Mouse (Mus musculus) left cerebral cortex, adult 2 months (tissue): ENCODE measurements at regions not wholly inside any gene's neighbourhood (a gene's known extent, or its start where the extent isn't known, plus 50 kb on each side); places are given as distances from the start of the nearest gene placed in this dataset.

Experiments used
- DNase-seq, 2 experiments: peaks; one replicate each; pipeline ENCODE4 v3.0.0; 2021 to 2022; ENCODE audit warnings: low spot score in 2 of 2, mixed read lengths in 1 of 2; ENCODE audit errors: extremely low spot score in 1 of 2
- H3K27ac ChIP-seq: fragments of 200-600 bp; 2 replicates; pipeline ENCODE4 v1.8.1; 2022
- H3K4me3 ChIP-seq: fragments of 200-600 bp; 2 replicates; pipeline ENCODE4 v1.8.1; 2022
- CTCF ChIP-seq: fragments of 200-600 bp; IDR thresholded peaks from 2 replicates; pipeline ENCODE4 v1.8.1; 2022; ENCODE audit warnings: antibody characterized with exemption, mild to moderate bottlenecking, moderate library complexity
- intact Hi-C: fragments of 180-260 bp; cut with DNase I; formaldehyde crosslinking; loops from one replicate; pipeline ENCODE4 v1.15.1; 2025

DNA sequence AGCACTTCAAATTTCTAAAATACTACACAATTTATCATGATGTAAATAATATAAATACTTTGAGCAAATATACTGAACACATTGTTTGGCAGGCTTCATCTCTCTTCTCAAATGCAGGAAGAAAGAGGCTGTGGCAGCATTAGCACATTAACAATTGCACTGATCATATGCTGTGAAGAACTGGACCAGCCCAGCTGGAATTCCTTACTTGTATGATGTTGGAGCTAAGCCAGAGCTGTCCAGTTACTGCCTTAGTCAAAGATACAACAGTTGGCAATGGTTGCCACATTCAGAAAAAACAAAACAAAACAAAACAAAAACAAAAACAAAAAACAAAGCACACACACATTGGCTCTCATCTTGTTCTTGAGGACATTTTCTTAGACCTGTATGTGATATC, 369.0 kb downstream of the Bmper start:
- Histone ChIP-seq H3K27ac (no peak overlapping the region), H3K4me3 (no peak overlapping the region)
- no peak for DNase-seq
- intact Hi-C loops = no loop called here
- no peak for TF ChIP-seq CTCF

DNA sequence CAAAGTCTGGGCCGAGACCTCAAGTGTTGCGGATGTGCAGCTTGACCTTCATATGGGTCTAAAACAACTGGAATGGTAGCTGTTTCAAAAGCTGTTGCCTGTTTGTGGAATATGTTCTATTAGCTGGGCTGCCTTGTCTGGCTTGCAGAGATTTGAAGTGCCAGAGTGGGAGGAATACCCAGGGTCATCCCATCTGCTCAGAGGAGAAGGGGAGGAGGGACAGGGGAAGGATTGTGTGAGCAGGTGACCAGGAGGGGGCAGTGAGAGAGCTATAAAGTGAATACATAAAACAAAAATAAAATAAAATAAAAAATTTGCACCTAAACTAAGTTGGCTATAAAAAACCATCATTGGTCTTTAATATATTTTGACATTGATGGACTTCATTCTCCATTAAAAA, 377.7 kb downstream of the Bmper start:
- Histone ChIP-seq H3K4me3 (no peak overlapping the region), H3K27ac (no peak overlapping the region)
- no peak for DNase-seq
- intact Hi-C loops = no loop called here
- TF ChIP-seq CTCF = no peak
